Mouse (Mus musculus) embryonic stem cell, embryonic (primary cell): ENCODE results near the gene Rnf135.

ENCODE experiments used
- CTCF ChIA-PET, 4 experiments: fragments of 300-600 bp in 2 of 4; fragments of 350-600 bp in 2 of 4; sonication (Branson Sonifier 250); formaldehyde crosslinking; loops; one replicate each; lab custom pipeline; 2022; ENCODE audit warnings: inconsistent platforms in 2 of 4; lab: Charles Lee
- POLR2A ChIA-PET, 4 experiments: fragments of 300-600 bp in 2 of 4; fragments of 350-600 bp in 2 of 4; sonication (Branson Sonifier 250); formaldehyde crosslinking; loops; one replicate each; lab custom pipeline; 2022; ENCODE audit warnings: antibody characterized with exemption in 4 of 4, inconsistent platforms in 1 of 4; lab: Charles Lee

Gene Rnf135

DNA sequence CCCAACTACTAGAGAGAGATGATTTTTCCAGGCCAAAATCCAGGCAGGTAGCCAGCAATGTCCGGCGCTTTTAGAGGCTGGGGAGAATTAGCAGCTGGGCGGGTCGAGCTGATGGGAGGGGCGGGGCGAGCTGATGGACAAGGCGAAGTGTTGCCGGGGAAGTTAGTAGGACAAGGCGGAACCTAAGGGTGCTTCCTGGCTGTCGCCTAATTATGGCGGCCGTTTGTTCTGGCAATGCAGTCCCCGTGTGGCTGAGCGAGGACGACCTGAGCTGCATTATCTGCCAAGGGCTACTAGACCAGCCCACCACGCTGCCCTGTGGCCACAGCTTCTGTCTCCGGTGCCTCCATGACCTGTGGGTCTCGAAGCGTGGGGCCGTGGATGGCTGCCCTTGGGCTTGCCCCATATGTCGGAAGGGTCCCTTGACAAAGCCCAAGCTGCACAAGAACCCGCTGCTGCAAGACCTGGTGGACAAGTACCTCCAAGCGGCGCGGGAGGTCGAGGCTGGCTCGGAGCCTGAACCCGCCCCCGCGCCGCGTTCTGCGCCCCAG, at the start of gene Rnf135:
Gene Rnf135, plus strand, starts transcription at position 147 of the 551 bp plus-strand sequence.
- POLR2A ChIA-PET, result interaction anchor here (0.6 to 3.4 kb wide), 66 partner anchors 9 to 1384 kb away, joined by 3 to 53 read pairs (median 4); partner anchors contain the start of genes Rhot1 (in 4 of the 4), Adap2 (in 2 of the 4), Crlf3 (in 2 of the 4) and Tefm (in 2 of the 4)
- CTCF ChIA-PET, result interaction anchor here (0.6 to 4.9 kb wide), 28 partner anchors 10 to 1547 kb away, joined by 3 to 52 read pairs (median 4); partner anchors contain the start of genes Rhot1 (in 3 of the 4), Adap2 (in 1 of the 4), Crlf3 (in 1 of the 4) and Psmd11 (in 1 of the 4)

- ChIA-PET CTCF (interaction anchor here in 1 of 4 experiments (1.2 kb wide), 1 partner anchor 49 kb away, joined by 4 read pairs; the partner anchor contains the start of gene Rnf135), POLR2A (interaction anchor here in 1 of 4 experiments (1.6 to 3.7 kb wide), 6 partner anchors 15 to 159 kb away, joined by 5 to 14 read pairs (median 6); partner anchors contain the start of gene Rnf135)
Measured at GRCm38 (mm10) chr11:80134744-80135143, 48.9 kb upstream of the Rnf135 start.

GRCm38 (mm10) chr11:80135954-80136683, 47.5 kb upstream of the Rnf135 start:
- POLR2A ChIA-PET, result interaction anchor here (0.6 to 5.7 kb wide), 37 partner anchors 9 to 255 kb away, joined by 3 to 28 read pairs (median 4); partner anchors contain the start of genes Adap2 (in 2 of the 4), Crlf3 (in 2 of the 4), Rnf135 (in 2 of the 4) and Zfp207 (in 2 of the 4)
- CTCF ChIA-PET, result interaction anchor here in 3 of 4 experiments (0.6 to 1.2 kb wide), 4 partner anchors 14 to 164 kb away, joined by 3 to 4 read pairs (median 4); partner anchors contain the start of gene Rnf135 (in 1 of the 3)

GRCm38 (mm10) chr11:80136786-80137185, 46.9 kb upstream of the Rnf135 start:
- CTCF ChIA-PET, result interaction anchor here (0.6 to 0.7 kb wide), 4 partner anchors 13 to 164 kb away, joined by 3 to 4 read pairs (median 3); no protein-coding TSS in a partner anchor
- POLR2A ChIA-PET, result interaction anchor here in 3 of 4 experiments (0.6 to 5.7 kb wide), 37 partner anchors 9 to 254 kb away, joined by 3 to 28 read pairs (median 4); partner anchors contain the start of genes Adap2 (in 2 of the 3), Crlf3 (in 2 of the 3), Rnf135 (in 2 of the 3) and Zfp207 (in 2 of the 3)

DNA sequence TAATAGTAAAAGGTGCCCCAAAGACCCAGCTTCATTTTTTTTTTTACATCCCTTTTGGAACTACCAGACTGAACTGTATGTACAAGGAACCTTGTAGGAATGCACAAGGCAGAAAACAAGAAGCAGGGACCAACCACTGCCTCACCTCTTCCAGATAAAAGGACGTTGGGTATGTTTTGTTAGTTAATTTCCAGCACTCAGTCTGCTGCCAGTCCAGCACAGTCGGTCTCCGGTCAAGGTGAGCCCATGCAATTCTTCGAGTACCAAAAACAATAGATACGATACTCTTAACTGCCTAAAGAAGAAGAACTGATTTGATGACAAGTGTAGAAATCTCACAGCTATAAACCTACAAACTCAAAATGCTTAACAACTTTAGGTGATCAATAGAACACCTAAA, 45.9 kb upstream of the Rnf135 start:
- ChIA-PET CTCF (interaction anchor here in 2 of 4 experiments (0.6 to 1.0 kb wide), 2 partner anchors 48 to 102 kb away, joined by 3 read pairs; no protein-coding TSS in a partner anchor), POLR2A (interaction anchor here (0.6 to 5.7 kb wide), 25 partner anchors 8 to 245 kb away, joined by 3 to 28 read pairs (median 4); partner anchors contain the start of genes Adap2 (in 2 of the 4), Rhot1 (in 2 of the 4), Rnf135 (in 2 of the 4) and Atad5 (in 1 of the 4))

DNA sequence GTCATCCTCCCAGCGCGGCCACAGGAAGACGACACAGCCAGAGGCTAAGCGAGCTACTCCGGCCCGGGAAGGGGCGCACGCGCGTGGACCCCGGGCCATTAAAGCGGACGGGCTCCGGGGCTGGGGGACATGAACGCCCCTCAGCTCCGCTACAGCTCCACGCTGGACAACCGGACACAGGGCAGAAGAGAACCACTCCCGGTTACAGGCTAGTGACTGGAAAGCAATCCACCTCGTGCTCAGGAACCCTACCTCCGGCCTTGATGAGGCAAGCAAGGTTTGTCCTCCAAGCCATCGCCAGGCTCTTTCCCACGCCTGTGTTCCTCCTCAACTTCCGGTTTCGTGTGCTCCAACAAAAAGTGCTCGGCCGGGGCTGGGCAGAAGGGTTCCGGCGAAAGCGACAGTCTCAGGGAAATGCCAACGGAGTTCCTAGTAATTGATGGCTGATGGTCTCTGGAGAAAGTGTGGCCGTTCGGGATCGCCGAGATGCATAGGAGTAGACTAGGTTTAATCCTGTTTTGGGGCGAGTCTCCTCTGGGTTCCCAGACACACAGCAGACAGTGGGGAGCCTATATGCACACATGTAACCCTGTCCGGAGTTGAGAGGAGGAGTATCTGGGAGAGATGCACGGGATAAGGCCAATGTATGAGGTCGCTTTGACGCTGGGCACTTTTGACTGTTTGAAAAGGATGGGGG, 41.7 kb upstream of the Rnf135 start, which contains the start of gene Tefm:
Gene Tefm, minus strand, starts transcription at position 351 of the 697 bp plus-strand sequence.
- POLR2A ChIA-PET, result interaction anchor here in 3 of 4 experiments (0.6 to 5.7 kb wide), 29 partner anchors 7 to 241 kb away, joined by 3 to 31 read pairs (median 5); partner anchors contain the start of genes Adap2 (in 3 of the 3), Crlf3 (in 3 of the 3), Rnf135 (in 2 of the 3) and Rhot1 (in 1 of the 3)
- CTCF ChIA-PET, result interaction anchor here in 1 of 4 experiments (0.5 kb wide), 1 partner anchor 90 kb away, joined by 3 read pairs; no protein-coding TSS in a partner anchor

- CTCF ChIA-PET, result no interaction called here
- POLR2A ChIA-PET, result interaction anchor here in 3 of 4 experiments (0.6 to 4.2 kb wide), 10 partner anchors 11 to 244 kb away, joined by 3 to 31 read pairs (median 4); partner anchors contain the start of genes Adap2 (in 2 of the 3) and Rnf135 (in 1 of the 3)
Measured at GRCm38 (mm10) chr11:80142872-80143271, 40.8 kb upstream of the Rnf135 start.

DNA sequence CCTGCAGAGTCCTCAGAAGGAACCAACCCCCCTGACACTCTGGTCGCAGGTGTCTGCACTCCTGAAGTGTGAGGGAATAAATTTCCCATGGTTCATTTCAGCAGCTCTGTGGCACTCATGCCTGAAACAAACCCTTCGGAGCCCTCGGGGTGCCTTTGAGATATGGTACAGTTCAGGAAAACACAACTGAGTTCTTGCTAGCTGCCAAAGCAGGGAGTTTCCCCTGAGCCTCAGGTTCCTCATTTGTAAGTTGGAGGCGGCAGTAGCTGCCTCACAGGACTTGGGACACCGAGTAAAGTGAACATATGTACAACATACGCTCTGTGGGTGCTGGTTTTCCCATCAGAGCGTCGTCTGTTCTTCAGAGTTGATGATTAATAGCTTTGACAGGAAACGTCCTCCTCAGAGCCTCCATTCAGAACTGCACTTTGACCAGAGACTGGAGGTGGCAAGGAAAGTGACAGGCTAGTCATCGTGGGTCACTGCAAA, 37.8 kb upstream of the Rnf135 start:
- CTCF ChIA-PET, result interaction anchor here in 2 of 4 experiments (0.6 to 0.9 kb wide), 3 partner anchors 33 to 187 kb away, joined by 3 to 7 read pairs (median 3); partner anchors contain the start of gene Rnf135 (in 1 of the 2)
- POLR2A ChIA-PET, result interaction anchor here in 3 of 4 experiments (0.8 to 1.7 kb wide), 10 partner anchors 8 to 183 kb away, joined by 3 to 6 read pairs (median 4); partner anchors contain the start of genes Adap2 (in 1 of the 3) and Utp6 (in 1 of the 3)

GRCm38 (mm10) chr11:80147748-80148147, 35.9 kb upstream of the Rnf135 start:
- CTCF ChIA-PET, result interaction anchor here in 2 of 4 experiments (0.6 to 1.2 kb wide), 3 partner anchors 36 to 1318 kb away, joined by 4 to 9 read pairs (median 9); partner anchors contain the start of gene Rnf135 (in 1 of the 2)
- POLR2A ChIA-PET, result interaction anchor here in 2 of 4 experiments (0.6 to 1.8 kb wide), 8 partner anchors 12 to 506 kb away, joined by 3 to 6 read pairs (median 4); partner anchors contain the start of gene Rnf135 (in 1 of the 2)

DNA sequence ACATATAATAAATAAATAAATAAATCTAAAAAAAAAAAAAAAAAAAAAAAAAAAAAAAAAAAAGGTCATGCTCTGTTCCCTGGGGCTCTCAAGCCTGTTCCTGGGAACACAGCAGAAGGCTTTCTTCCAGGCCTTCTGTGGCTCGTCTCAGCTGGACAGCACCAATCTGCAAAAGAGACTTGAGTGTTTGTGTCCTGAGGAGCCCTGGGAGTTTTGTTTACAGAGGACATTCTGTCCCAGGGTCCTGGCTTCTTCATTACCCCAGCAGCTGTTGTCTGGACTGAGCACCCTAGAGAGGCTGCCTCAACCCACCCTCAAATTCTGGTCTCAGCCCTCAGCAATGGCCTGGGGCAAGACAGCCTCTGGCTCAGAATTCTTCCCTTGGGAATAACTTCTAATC, 35.3 kb upstream of the Rnf135 start:
- CTCF ChIA-PET, result interaction anchor here in 3 of 4 experiments (0.6 to 1.2 kb wide), 5 partner anchors 35 to 113 kb away, joined by 4 to 9 read pairs (median 4); partner anchors contain the start of genes Crlf3 (in 1 of the 3) and Rnf135 (in 1 of the 3)
- POLR2A ChIA-PET, result interaction anchor here in 2 of 4 experiments (0.6 to 1.8 kb wide), 8 partner anchors 11 to 507 kb away, joined by 3 to 6 read pairs (median 4); no protein-coding TSS in a partner anchor

GRCm38 (mm10) chr11:80148974-80149373, 34.7 kb upstream of the Rnf135 start:
- ChIA-PET CTCF (interaction anchor here (0.6 to 1.4 kb wide), 7 partner anchors 35 to 327 kb away, joined by 3 to 7 read pairs (median 4); partner anchors contain the start of genes Crlf3 (in 1 of the 4) and Rnf135 (in 1 of the 4)), POLR2A (interaction anchor here (0.6 to 1.3 kb wide), 11 partner anchors 7 to 1059 kb away, joined by 3 to 4 read pairs (median 4); partner anchors contain the start of genes Rnf135 (in 1 of the 4) and Tefm (in 1 of the 4))

GRCm38 (mm10) chr11:80149412-80150023, 34.1 kb upstream of the Rnf135 start:
- POLR2A ChIA-PET, result interaction anchor here (0.6 to 1.5 kb wide), 16 partner anchors 7 to 1059 kb away, joined by 3 to 5 read pairs (median 3); partner anchors contain the start of genes Rnf135 (in 1 of the 4) and Tefm (in 1 of the 4)

DNA sequence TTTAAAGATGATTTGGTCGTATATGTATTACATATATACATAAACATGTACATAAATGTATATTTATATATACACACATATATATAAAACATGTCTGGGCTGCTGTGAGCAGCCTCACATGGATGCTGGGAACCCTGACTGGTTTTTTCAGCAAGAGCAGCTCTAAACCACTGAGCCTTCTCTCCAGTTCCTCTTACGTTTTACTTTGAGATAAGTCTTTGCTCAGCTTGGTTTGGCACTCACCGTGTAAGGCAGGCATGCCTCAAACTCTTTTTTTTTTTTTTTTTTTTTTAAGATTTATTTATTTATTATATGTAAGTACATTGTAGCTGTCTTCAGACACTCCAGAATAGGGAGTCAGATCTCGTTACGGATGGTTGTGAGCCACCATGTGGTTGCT, 33.1 kb upstream of the Rnf135 start:
- ChIA-PET CTCF (interaction anchor here in 2 of 4 experiments (0.6 to 1.4 kb wide), 2 partner anchors 14 to 49 kb away, joined by 3 read pairs; no protein-coding TSS in a partner anchor), POLR2A (interaction anchor here in 2 of 4 experiments (0.6 to 1.5 kb wide), 9 partner anchors 9 to 78 kb away, joined by 3 to 5 read pairs (median 3); partner anchors contain the start of gene Tefm (in 1 of the 2))

More at GRCm38 (mm10) chr11:80149412-80150023, 34.1 kb upstream of the Rnf135 start:
- CTCF ChIA-PET, result interaction anchor here in 3 of 4 experiments (0.5 to 1.4 kb wide), 6 partner anchors 13 to 613 kb away, joined by 3 to 4 read pairs (median 3); no protein-coding TSS in a partner anchor

DNA sequence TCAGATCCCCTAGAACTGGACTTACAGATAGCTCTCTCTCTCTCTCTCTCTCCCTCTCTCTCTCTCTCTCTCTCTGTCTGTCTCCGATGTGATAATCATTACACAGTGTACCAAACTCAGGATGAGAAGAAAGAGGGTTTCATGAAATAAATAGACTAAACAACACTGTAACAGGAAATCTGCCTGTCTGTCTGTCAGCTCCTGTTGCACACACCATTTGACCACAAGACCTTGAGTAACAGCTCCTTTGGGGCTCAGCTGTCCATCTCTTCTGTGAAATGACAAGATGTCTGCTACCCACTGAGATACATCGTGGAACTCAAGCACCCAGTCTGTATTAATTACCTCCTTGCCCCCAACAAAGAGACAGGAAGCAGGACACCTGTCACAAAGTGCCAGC, 32.1 kb upstream of the Rnf135 start:
- ChIA-PET POLR2A (interaction anchor here in 3 of 4 experiments (0.6 to 1.3 kb wide), 3 partner anchors 10 to 27 kb away, joined by 3 to 4 read pairs (median 4); partner anchors contain the start of gene Tefm (in 1 of the 3)), CTCF (interaction anchor here in 1 of 4 experiments (0.5 kb wide), 1 partner anchor 30 kb away, joined by 3 read pairs; no protein-coding TSS in a partner anchor)

DNA sequence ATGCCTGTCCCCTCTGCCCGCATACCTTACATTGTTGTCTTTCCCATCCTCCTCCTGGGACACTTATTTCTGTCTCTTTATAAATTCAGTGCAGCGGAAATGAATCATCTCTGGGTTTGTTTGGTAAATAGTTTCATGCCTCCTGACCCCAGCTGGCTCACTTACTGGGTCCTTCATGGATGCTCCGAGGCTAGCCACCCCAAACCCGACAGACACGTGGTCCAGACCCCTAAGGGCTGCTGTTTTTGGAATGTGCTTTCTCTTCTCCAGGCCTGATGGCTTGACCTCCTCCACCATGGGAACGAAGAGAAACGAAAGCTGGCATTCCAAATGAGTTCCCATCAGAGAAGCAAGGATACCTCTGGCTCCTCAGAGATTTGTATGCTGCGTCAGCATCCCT, 31.3 kb upstream of the Rnf135 start:
- ChIA-PET CTCF (no interaction called here), POLR2A (interaction anchor here in 3 of 4 experiments (1.2 to 4.0 kb wide), 8 partner anchors 10 to 72 kb away, joined by 4 to 30 read pairs (median 7); partner anchors contain the start of genes Rhot1 (in 2 of the 3), Crlf3 (in 1 of the 3) and Tefm (in 1 of the 3))
